Mouse (Mus musculus): ENCODE data around the gene Dmtf1. TPM values are rescaled to one million over a fixed set of nuclear protein-coding genes. Genes with fewer than 3 reads are reported as not detected.

Gene Dmtf1
- total RNA-seq, 2 experiments from 2014 or later: 51.0 to 56.4 TPM

Other genes starting within 250 kb of the Dmtf1 start
- 10 to 100 TPM; 23.5 to 25.0 TPM for gene Crot, start 164.5 kb downstream of the Dmtf1 start, total RNA-seq (2021)
- gene Tmem243, start 61.1 kb downstream of the Dmtf1 start, total RNA-seq (2021): 10 to 100 TPM; 11.5 to 13.0 TPM
- gene 9330182L06Rik, start 104.3 kb upstream of the Dmtf1 start, total RNA-seq (2021): 10 to 100 TPM; 35.5 to 36.9 TPM

Measured in left cerebral cortex, adult 18-20 months (tissue).